Mouse (Mus musculus): Measurements from ENCODE around the gene Ier5l.

Ier5l gene

GRCm38 (mm10) chr2:30474039-30474438 lies at the start of gene Ier5l:
Gene Ier5l, minus strand, starts transcription at chr2:30474219.
- no peak for DNase-seq (ENCODE audit: low read depth)

DNA sequence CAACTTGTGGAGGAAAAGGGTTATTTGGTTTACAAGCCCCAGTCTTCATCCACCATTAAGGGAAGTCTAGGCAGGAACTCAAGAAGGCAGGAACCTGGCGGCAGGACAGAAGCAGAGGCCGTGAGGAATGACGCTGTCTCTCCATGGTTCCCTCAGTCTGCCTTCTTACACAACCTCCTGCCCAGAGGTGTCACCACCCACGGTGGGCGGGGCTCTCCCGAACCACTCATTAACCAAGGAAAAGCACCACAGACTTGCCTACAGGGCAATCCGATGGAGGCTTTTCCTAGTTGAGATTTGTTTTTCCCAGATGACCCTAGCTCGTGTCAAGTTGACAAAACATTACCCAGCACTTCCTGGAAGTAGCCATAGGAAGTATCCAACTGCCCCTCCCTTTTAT lies 49.7 kb upstream of the Ier5l start:
- DNase-seq (ENCODE audit: low read depth): no peak

DNA sequence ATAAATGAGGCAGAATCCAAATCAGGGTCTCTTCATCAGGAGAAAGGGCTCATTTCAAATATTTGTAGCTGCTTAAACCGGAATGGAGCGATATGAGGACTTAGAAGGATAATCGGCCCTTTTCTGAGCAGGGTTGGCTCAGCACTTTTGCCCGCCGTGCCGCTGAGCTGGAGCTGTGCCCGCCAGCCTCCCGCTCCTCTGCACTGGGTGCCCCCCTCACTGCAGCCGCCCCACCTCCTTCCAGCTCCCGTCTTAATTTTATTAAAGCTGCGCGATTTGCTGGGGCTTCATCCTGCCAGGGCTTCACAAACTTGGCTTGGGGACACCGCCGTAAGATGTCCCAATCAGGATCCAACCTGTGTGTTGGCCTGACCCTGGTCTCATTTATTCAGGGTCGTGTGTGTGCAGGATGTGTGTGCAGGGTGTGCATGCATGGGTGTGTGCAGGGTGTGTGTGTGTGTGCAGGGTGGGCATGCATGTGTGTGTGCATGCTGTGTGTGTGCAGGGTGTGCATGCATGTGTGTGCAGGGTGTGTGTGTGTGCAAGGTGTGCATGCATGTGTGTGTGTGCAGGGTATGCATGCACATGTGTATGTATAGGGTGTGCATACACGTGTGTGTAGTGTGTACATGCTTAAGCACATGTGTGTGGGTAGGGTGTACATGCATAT lies 36.8 kb upstream of the Ier5l start:
- DNase-seq (ENCODE audit: low read depth): no peak

GRCm38 (mm10) chr2:30507138-30507727 lies 33.2 kb upstream of the Ier5l start:
- DNase-seq (ENCODE audit: low read depth): no peak

- DNase-seq (ENCODE audit: low read depth): no peak
These were observed 29.9 kb upstream of the Ier5l start for GRCm38 (mm10) chr2:30503677-30504621.

GRCm38 (mm10) chr2:30501701-30502100 lies 27.7 kb upstream of the Ier5l start:
- no peak for DNase-seq (ENCODE audit: low read depth)

DNA sequence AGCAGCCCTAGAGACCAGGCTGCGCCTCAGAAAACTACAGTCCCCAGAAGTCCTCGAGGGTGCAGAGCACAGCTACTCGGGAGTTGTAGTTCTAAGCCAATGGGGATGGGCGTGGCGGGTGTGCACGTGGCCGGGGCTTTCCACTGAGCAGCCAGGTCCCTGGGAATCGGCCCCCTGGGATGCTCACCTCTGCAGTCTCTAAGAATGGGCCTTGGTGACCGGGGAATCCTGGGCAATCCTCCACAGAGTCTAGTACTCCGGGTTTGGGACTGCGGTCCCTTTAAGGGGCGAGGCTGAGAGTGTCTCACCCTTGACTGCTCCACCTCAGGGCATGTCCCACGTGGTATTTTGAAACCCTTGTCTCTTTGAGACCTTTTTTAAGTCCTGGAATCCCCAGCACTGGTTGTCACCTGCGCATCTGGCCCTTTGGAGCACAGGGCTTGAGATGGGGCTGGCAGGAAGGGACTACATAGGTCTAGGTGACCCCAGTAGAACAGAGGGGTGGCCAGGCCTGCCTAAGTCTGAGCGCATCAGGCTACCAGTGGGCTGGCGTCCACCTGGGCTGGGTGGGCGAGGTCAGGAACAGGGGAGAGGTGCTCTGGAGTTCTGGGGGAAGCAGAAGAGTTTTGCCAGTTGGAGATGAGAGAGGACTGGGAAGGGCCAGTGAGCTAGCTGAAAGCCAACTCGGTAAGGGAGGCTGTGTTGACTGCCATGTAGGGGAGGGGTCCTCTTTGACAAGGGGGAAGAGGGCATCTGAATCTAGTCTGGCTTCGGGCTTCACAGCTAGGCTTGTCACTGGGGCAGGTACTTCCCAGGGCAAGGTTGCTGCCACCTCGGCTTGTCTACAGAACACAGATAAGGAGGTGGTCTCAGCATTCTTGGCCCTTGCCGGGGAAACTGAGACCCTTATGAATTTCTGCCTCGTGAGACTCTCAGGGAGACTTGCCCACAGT lies 22.2 kb upstream of the Ier5l start:
- no peak for DNase-seq (ENCODE audit: low read depth)

DNA sequence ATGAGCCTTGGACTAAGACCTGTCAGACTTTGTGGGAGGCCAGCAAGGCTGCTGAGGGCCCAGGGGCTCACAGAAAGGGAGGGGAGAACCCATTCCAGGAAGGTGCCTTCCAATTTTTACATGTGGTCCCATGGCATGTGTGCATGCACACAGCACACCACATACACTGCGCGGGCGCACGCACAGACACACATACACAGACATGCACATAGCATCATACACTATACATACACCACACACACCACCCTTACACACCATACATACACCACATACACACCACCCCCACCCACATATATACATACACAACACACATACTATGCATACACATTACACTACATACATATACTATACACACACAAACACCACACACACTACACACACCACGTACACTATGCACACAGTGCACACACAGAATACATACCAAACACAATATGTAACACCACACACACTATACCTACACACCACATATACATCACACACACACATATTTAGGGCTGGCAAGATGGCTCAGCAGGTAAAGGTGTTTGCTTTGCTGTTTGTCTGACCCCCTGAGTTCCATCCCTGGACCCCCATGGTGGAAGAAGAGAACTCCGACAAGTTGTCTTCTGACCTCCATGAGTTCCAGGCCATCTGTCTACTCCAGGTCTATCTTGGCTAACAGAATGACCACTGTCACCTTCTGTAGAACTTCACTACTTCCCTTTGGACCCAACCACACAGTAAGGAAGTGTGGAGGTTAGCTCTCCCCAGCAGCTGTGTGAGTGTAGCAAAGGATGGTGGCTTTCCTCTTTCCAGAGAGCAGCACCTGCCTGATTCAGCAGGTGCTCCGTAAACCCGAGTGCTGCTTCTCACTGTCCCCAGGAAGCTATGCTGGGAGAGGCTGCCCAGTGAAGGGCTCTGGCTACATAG lies 21.2 kb upstream of the Ier5l start:
- no peak for DNase-seq (ENCODE audit: low read depth)

DNA sequence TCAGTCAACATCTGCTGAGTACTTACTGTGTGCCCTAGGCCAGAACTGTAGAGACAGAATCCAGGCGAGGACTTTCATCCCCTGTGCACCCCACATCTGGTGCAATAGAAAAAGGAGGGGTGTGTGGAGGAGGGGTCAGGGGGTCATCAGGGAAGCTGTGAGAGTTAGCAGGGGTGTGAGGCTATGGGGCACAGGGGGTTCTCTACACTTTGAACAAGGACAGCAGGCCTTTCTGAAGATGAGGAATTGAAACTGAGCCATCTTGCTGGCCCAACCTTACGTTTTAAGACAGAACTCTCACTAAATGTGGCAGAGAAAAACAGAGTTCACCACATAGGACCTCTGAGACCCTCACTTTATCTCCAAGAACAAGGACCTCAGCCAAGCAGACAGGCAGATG lies 16.4 kb upstream of the Ier5l start:
- no peak for DNase-seq (ENCODE audit: low read depth)

DNA sequence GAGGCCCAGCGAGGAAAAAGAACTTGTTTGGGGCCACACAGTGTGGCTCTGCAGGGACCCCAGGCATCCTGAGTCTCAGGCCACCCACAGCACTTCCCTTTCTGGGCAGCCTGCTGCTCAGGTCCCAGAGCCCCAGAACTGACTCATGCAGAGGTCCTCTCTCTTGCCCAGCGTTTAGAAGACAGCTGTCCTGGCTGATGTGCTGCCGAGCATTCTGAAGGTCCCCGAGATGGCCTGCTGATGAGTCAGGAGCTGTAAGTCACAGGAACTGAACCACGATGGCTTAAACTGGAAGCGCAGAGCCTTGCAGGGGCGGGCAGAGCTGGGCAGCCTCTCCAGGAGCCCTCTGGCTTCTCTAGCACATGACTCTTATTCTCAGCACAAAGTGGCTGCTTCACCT lies 13.6 kb upstream of the Ier5l start:
- no peak for DNase-seq (ENCODE audit: low read depth)

DNA sequence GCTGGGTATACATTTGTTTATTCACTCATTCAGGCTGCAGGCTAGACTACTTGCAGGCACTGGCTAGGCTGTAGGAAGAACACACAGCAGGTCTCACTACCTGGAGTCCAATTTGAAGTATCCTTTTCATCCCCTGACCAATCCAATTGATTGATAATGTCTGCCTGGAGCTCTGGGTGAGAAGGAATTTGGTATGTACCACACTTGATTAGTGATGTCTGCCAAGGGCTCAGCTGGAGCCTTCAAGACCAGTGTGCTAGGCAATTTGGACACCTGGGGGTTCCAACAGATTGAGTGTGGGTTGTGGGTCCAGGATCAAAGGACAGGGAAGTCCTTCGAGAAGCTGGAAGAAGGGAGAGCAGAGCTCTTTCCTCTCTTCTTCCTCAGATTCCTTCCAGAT lies 4.5 kb upstream of the Ier5l start:
- DNase-seq (ENCODE audit: low read depth): no peak

- DNase-seq (ENCODE audit: low read depth): no peak
These were observed 2.2 kb upstream of the Ier5l start for GRCm38 (mm10) chr2:30476241-30476640.

DNA sequence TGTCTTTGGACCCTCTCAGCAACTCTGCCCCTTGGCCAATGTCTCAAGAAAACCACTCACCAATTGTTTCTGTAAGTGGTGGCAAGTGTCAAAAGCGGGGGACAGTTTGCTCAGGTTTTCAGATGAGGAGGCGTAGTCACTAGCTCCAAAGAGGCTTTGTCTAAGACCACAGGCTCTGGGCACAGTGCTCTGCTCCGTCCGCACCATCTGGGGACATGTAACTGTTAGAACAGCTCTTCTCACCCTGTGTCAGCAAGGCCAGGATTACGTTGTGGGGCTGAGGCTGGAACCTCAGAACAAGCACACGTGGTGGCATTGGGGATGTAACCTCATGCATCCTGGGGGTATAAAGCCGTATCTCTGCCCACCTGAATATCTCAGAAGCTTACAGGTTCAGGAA lies 1.4 kb upstream of the Ier5l start:
- no peak for DNase-seq (ENCODE audit: low read depth)

DNA sequence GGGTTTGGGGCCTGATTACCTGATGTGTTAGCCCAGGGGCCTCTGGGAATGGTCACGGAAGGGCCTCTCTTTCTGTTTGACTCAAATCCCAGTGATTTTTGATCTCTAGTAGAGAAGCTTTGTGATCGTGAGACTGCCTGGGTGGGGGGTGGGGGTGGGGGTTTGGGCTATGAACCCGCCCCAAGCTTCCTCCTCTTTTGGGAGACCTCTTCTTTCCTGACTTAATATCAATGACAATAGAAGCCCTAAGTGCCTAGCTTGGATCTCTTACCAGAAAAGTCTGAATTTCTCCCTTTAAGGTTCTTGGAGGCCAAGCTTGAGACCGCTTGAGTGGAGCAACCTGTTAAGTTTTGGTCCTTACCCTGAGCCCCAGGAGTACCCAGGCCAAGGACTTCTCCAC lies 757 bp upstream of the Ier5l start:
- no peak for DNase-seq (ENCODE audit: low read depth)

DNA sequence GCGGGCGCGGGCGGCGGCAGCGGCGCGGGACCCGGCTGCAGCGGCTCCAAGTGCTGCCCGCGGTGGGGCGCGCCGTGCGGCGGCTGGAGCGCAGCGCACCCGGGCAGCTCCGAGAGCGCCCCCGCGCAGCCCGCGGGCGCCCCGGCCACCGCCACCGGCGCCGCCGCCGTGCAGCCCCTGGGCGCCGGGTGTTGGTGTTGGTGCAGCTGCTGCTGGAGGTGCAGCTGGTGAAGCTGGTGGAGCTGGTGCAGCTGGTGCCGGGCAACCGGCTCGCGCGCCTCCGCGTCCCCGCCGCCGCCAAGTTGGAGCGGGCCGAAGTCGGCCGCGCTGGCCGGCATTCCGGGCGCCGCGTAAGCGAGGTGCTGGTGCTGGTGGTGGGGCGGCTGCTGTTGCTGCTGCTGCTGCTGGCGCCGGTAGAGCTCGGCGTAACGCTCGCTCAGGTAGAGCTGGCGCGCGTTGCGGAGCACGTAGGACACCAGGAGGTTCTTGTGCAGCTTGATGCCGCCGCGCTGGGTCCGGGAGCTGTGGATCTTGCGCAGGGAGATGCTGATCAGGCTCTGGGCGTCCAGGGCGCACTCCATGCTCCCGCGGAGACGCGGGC lies 488 bp downstream of the Ier5l start:
- DNase-seq (ENCODE audit: low read depth): no peak

GRCm38 (mm10) chr2:30472731-30473351 lies 1.2 kb downstream of the Ier5l start:
- DNase-seq (ENCODE audit: low read depth): no peak

GRCm38 (mm10) chr2:30471795-30472720 lies 2.0 kb downstream of the Ier5l start:
- DNase-seq (ENCODE audit: low read depth): no peak

- DNase-seq (ENCODE audit: low read depth): no peak
These were observed 3.0 kb downstream of the Ier5l start for GRCm38 (mm10) chr2:30471051-30471450.

All from c-Kit-positive CD71-positive TER-119-negative erythroid progenitor cells, embryonic 14.5 days (primary cell).